Mouse (Mus musculus) erythroblast, adult 5-6 weeks (primary cell): ENCODE results near the gene Lrrc3. TPM values are rescaled to one million over a fixed set of nuclear protein-coding genes. Genes with fewer than 3 reads are reported as not detected.

Experiments
- ATAC-seq: replicated peaks from 2 replicates; pipeline ENCODE4 v1.8.0; 2016; ENCODE audit warnings: moderate number of reproducible peaks, mild to moderate bottlenecking, moderate TSS enrichment, inconsistent platforms; ENCODE audit not compliant: poor library complexity, low FRiP score, severe bottlenecking
- total RNA-seq, 2 experiments: library from RNA; stranded (forward) in 1 of 2; stranded (reverse) in 1 of 2; fragments of 150-400 nt in 1 of 2; fragments of 200-764, 138-1000 nt in 1 of 2; gene quantifications; 2 replicates each; pipeline versions ENCODE4 v1.2.3 to v1.2.4; 2015 to 2017; ENCODE audit warnings: low replicate concordance in 2 of 2

Gene Lrrc3
- total RNA-seq, 2 experiments from 2014 or later = not detected

- ATAC-seq = no peak
These were observed 22.0 kb downstream of the Lrrc3 start for GRCm38 (mm10) chr10:77880305-77880704.

GRCm38 (mm10) chr10:77878985-77879384 lies 23.4 kb downstream of the Lrrc3 start:
- no peak for ATAC-seq

GRCm38 (mm10) chr10:77869651-77870050 lies 32.7 kb downstream of the Lrrc3 start:
- no peak for ATAC-seq

GRCm38 (mm10) chr10:77867546-77867945 lies 34.8 kb downstream of the Lrrc3 start:
- ATAC-seq = no peak

- no peak for ATAC-seq
These were observed 37.6 kb downstream of the Lrrc3 start for GRCm38 (mm10) chr10:77864762-77865143.

- peak; percentile 30; the same call in 1 of the 2 replicates for ATAC-seq
These were observed 38.1 kb downstream of the Lrrc3 start for GRCm38 (mm10) chr10:77864067-77864761.

- no peak for ATAC-seq
These were observed 40.7 kb downstream of the Lrrc3 start, which contains the start of gene Gm3285 for GRCm38 (mm10) chr10:77861675-77862074. TSS of gene Gm3285 (plus strand) at chr10:77861975.

- ATAC-seq = no peak
These were observed 49.8 kb downstream of the Lrrc3 start, which contains the start of gene Gm10318 for GRCm38 (mm10) chr10:77852559-77852958. TSS of gene Gm10318 (plus strand) at chr10:77852859.

Other genes with a start within 250 kb of the Lrrc3 start
- not detected in 2 replicates for gene Tspear, start 216.0 kb downstream of the Lrrc3 start, total RNA-seq (2015; ENCODE audit: low replicate concordance)
- not detected in 2 replicates for gene Tspear, start 216.0 kb downstream of the Lrrc3 start, total RNA-seq (2017; ENCODE audit: low replicate concordance)
- not detected in 2 replicates for gene Gm19402, start 211.8 kb downstream of the Lrrc3 start, total RNA-seq (2015; ENCODE audit: low replicate concordance)
- not detected in 2 replicates for gene Gm19402, start 211.8 kb downstream of the Lrrc3 start, total RNA-seq (2017; ENCODE audit: low replicate concordance)
- not detected in 2 replicates for gene Gm9508, start 205.3 kb downstream of the Lrrc3 start, total RNA-seq (2015; ENCODE audit: low replicate concordance)
- not detected in 2 replicates for gene Gm9508, start 205.3 kb downstream of the Lrrc3 start, total RNA-seq (2017; ENCODE audit: low replicate concordance)
- not detected in 2 replicates for gene Gm10272, start 195.9 kb downstream of the Lrrc3 start, total RNA-seq (2015; ENCODE audit: low replicate concordance)
- gene Gm10272, start 195.9 kb downstream of the Lrrc3 start, total RNA-seq (2017; ENCODE audit: low replicate concordance) = not detected in 2 replicates
- not detected in 2 replicates for gene Gm10024, start 191.1 kb downstream of the Lrrc3 start, total RNA-seq (2015; ENCODE audit: low replicate concordance)
- gene Gm10024, start 191.1 kb downstream of the Lrrc3 start, total RNA-seq (2017; ENCODE audit: low replicate concordance) = not detected in 2 replicates
- gene Gm10142, start 186.7 kb downstream of the Lrrc3 start, total RNA-seq (2015; ENCODE audit: low replicate concordance) = not detected in 2 replicates
- not detected in 2 replicates for gene Gm10142, start 186.7 kb downstream of the Lrrc3 start, total RNA-seq (2017; ENCODE audit: low replicate concordance)
- not detected in 2 replicates for gene Krtap12-1, start 181.9 kb downstream of the Lrrc3 start, total RNA-seq (2015; ENCODE audit: low replicate concordance)
- not detected in 2 replicates for gene Krtap12-1, start 181.9 kb downstream of the Lrrc3 start, total RNA-seq (2017; ENCODE audit: low replicate concordance)
- not detected in 2 replicates for gene Gm10100, start 176.1 kb downstream of the Lrrc3 start, total RNA-seq (2015; ENCODE audit: low replicate concordance)
- gene Gm10100, start 176.1 kb downstream of the Lrrc3 start, total RNA-seq (2017; ENCODE audit: low replicate concordance) = not detected in 2 replicates
- not detected in 2 replicates for gene Gm18596, start 159.9 kb downstream of the Lrrc3 start, total RNA-seq (2015; ENCODE audit: low replicate concordance)
- gene Gm18596, start 159.9 kb downstream of the Lrrc3 start, total RNA-seq (2017; ENCODE audit: low replicate concordance) = not detected in 2 replicates
- not detected in 2 replicates for gene Gm9736, start 151.2 kb downstream of the Lrrc3 start, total RNA-seq (2015; ENCODE audit: low replicate concordance)
- not detected in 2 replicates for gene Gm9736, start 151.2 kb downstream of the Lrrc3 start, total RNA-seq (2017; ENCODE audit: low replicate concordance)
- gene Gm3233, start 142.9 kb downstream of the Lrrc3 start, total RNA-seq (2015; ENCODE audit: low replicate concordance) = not detected in 2 replicates
- not detected in 2 replicates for gene Gm3233, start 142.9 kb downstream of the Lrrc3 start, total RNA-seq (2017; ENCODE audit: low replicate concordance)
- not detected in 2 replicates for gene Gm3238, start 131.2 kb downstream of the Lrrc3 start, total RNA-seq (2015; ENCODE audit: low replicate concordance)
- not detected in 2 replicates for gene Gm3238, start 131.2 kb downstream of the Lrrc3 start, total RNA-seq (2017; ENCODE audit: low replicate concordance)
- not detected in 2 replicates for gene Gm7138, start 125.6 kb downstream of the Lrrc3 start, total RNA-seq (2015; ENCODE audit: low replicate concordance)
- not detected in 2 replicates for gene Gm7138, start 125.6 kb downstream of the Lrrc3 start, total RNA-seq (2017; ENCODE audit: low replicate concordance)
- gene Gm3250, start 120.0 kb downstream of the Lrrc3 start, total RNA-seq (2015; ENCODE audit: low replicate concordance) = not detected in 2 replicates
- gene Gm3250, start 120.0 kb downstream of the Lrrc3 start, total RNA-seq (2017; ENCODE audit: low replicate concordance) = not detected in 2 replicates
- gene Gm7137, start 114.3 kb downstream of the Lrrc3 start, total RNA-seq (2015; ENCODE audit: low replicate concordance) = not detected in 2 replicates
- gene Gm7137, start 114.3 kb downstream of the Lrrc3 start, total RNA-seq (2017; ENCODE audit: low replicate concordance) = not detected in 2 replicates
- not detected in 2 replicates for gene Gm9639, start 107.5 kb downstream of the Lrrc3 start, total RNA-seq (2015; ENCODE audit: low replicate concordance)
- gene Gm9639, start 107.5 kb downstream of the Lrrc3 start, total RNA-seq (2017; ENCODE audit: low replicate concordance) = not detected in 2 replicates
- gene Gm19668, start 103.4 kb downstream of the Lrrc3 start, total RNA-seq (2015; ENCODE audit: low replicate concordance) = not detected in 2 replicates
- not detected in 2 replicates for gene Gm19668, start 103.4 kb downstream of the Lrrc3 start, total RNA-seq (2017; ENCODE audit: low replicate concordance)
- not detected in 2 replicates for gene Gm9507, start 90.7 kb downstream of the Lrrc3 start, total RNA-seq (2015; ENCODE audit: low replicate concordance)
- gene Gm9507, start 90.7 kb downstream of the Lrrc3 start, total RNA-seq (2017; ENCODE audit: low replicate concordance) = not detected in 2 replicates
- not detected in 2 replicates for gene Gm2696, start 87.9 kb downstream of the Lrrc3 start, total RNA-seq (2015; ENCODE audit: low replicate concordance)
- not detected in 2 replicates for gene Gm2696, start 87.9 kb downstream of the Lrrc3 start, total RNA-seq (2017; ENCODE audit: low replicate concordance)
- not detected in 2 replicates for gene Krtap10-4, start 75.4 kb downstream of the Lrrc3 start, total RNA-seq (2015; ENCODE audit: low replicate concordance)
- not detected in 2 replicates for gene Krtap10-4, start 75.4 kb downstream of the Lrrc3 start, total RNA-seq (2017; ENCODE audit: low replicate concordance)
- gene Krtap10-10, start 66.6 kb downstream of the Lrrc3 start, total RNA-seq (2015; ENCODE audit: low replicate concordance) = not detected in 2 replicates
- not detected in 2 replicates for gene Krtap10-10, start 66.6 kb downstream of the Lrrc3 start, total RNA-seq (2017; ENCODE audit: low replicate concordance)
- gene Gm36176, start 55.7 kb downstream of the Lrrc3 start, total RNA-seq (2015; ENCODE audit: low replicate concordance) = not detected in 2 replicates
- gene Gm36176, start 55.7 kb downstream of the Lrrc3 start, total RNA-seq (2017; ENCODE audit: low replicate concordance) = not detected in 2 replicates
- gene Gm10318, start 49.7 kb downstream of the Lrrc3 start, total RNA-seq (2015; ENCODE audit: low replicate concordance) = not detected in 2 replicates
- gene Gm10318, start 49.7 kb downstream of the Lrrc3 start, total RNA-seq (2017; ENCODE audit: low replicate concordance) = not detected in 2 replicates
- not detected in 2 replicates for gene Gm3285, start 40.6 kb downstream of the Lrrc3 start, total RNA-seq (2015; ENCODE audit: low replicate concordance)
- not detected in 2 replicates for gene Gm3285, start 40.6 kb downstream of the Lrrc3 start, total RNA-seq (2017; ENCODE audit: low replicate concordance)
- 3.1 and 5.4 TPM in 2 replicates for gene Trpm2, start 68.0 kb upstream of the Lrrc3 start, total RNA-seq (2015; ENCODE audit: low replicate concordance)
- gene Trpm2, start 68.0 kb upstream of the Lrrc3 start, total RNA-seq (2017; ENCODE audit: low replicate concordance) = 3.4 and 9.8 TPM in 2 replicates
- 0.77 and 3.1 TPM in 2 replicates for gene 1810043G02Rik, start 76.0 kb upstream of the Lrrc3 start, total RNA-seq (2015; ENCODE audit: low replicate concordance)
- gene 1810043G02Rik, start 76.0 kb upstream of the Lrrc3 start, total RNA-seq (2017; ENCODE audit: low replicate concordance) = 0.28 and 0.68 TPM in 2 replicates
- gene Pfkl, start 107.5 kb upstream of the Lrrc3 start, total RNA-seq (2015; ENCODE audit: low replicate concordance) = 0.96 and 1.5 TPM in 2 replicates
- gene Pfkl, start 107.5 kb upstream of the Lrrc3 start, total RNA-seq (2017; ENCODE audit: low replicate concordance) = 7.3 and 11.6 TPM in 2 replicates
- not detected in 2 replicates for gene Dnmt3l, start 139.4 kb upstream of the Lrrc3 start, total RNA-seq (2015; ENCODE audit: low replicate concordance)
- gene Dnmt3l, start 139.4 kb upstream of the Lrrc3 start, total RNA-seq (2017; ENCODE audit: low replicate concordance) = 0.42 and 0.43 TPM in 2 replicates
- gene Aire, start 141.1 kb upstream of the Lrrc3 start, total RNA-seq (2015; ENCODE audit: low replicate concordance) = not detected in 2 replicates
- gene Aire, start 141.1 kb upstream of the Lrrc3 start, total RNA-seq (2017; ENCODE audit: low replicate concordance) = 0.60 TPM in 1 of 2 replicates, not detected in the other
- gene Icosl, start 166.8 kb upstream of the Lrrc3 start, total RNA-seq (2015; ENCODE audit: low replicate concordance) = 2.3 and 2.7 TPM in 2 replicates
- 1.8 and 4.9 TPM in 2 replicates for gene Icosl, start 166.8 kb upstream of the Lrrc3 start, total RNA-seq (2017; ENCODE audit: low replicate concordance)